Mouse (Mus musculus): ENCODE results near the gene Olfr577.

DNA sequence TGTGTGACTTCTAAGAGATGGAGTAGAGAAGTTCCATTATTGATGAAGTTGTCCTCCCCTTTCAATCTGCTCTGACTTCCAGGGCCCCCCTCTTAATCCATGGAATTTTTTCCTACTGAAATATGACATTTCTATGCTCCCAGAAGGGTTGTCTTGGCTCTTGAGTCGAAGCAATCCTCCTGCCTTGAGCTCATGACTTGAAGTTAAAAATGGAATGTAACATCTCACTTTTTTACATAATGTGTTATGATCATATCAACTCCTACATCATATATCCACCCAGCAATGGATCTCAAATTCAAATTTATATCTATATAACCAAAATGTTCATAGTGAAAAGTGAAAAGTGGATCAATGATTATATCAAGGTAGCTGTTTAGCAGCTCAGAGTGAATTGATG, 1.3 kb downstream of the Olfr577 start:
- TF ChIP-seq CTCF (conservative IDR thresholded peaks at IDR 0.05; ENCODE audit: low read length) (no peak), NANOG (IDR thresholded peaks at IDR 0.05; ENCODE audit: borderline replicate concordance, low read length) (no peak), POU5F1 (IDR thresholded peaks at IDR 0.05; ENCODE audit: borderline replicate concordance, low read length) (no peak)

All from E14TG2a.4 (cell line).